Mouse (Mus musculus) midbrain, embryonic 16.5 days (tissue): ENCODE measurements at regions not wholly inside any gene's neighbourhood (a gene's known extent, or its start where the extent isn't known, plus 50 kb on each side); places are given as distances from the start of the nearest gene placed in this dataset.

ENCODE experiments used
- ATAC-seq: fragments of 200-750 bp; cut with Nextera tagmentation; 2 replicates; pipeline ENCODE4 v1.8.0; 2017; ENCODE audit warnings: moderate TSS enrichment
- H3K27ac ChIP-seq: fragments of 300-500 bp; sonication (generic); 2 replicates; pipeline ENCODE4 v1.5.1; 2014; ENCODE audit warnings: mild to moderate bottlenecking, low read length, mixed read lengths
- H3K27me3 ChIP-seq: fragments of 300-500 bp; sonication (generic); 2 replicates; pipeline ENCODE4 v1.6.1; 2014; ENCODE audit warnings: low read depth, low read length, mixed read lengths; ENCODE audit not compliant: control insufficient read depth, insufficient read depth
- H3K36me3 ChIP-seq: fragments of 300-500 bp; sonication (generic); 2 replicates; pipeline ENCODE4 v1.6.1; 2014; ENCODE audit warnings: mild to moderate bottlenecking, low read length, moderate library complexity, mixed read lengths; ENCODE audit not compliant: control insufficient read depth, insufficient read depth
- H3K4me1 ChIP-seq: fragments of 300-500 bp; sonication (generic); 2 replicates; pipeline ENCODE4 v1.6.1; 2014; ENCODE audit warnings: mild to moderate bottlenecking, low read length, mixed read lengths; ENCODE audit not compliant: control insufficient read depth, insufficient read depth
- H3K4me2 ChIP-seq: fragments of 300-500 bp; sonication (generic); 2 replicates; pipeline ENCODE4 v1.6.1; 2014; ENCODE audit warnings: mild to moderate bottlenecking, low read length, mixed read lengths
- H3K4me3 ChIP-seq: fragments of 300-500 bp; sonication (generic); 2 replicates; pipeline ENCODE4 v1.5.1; 2014; ENCODE audit warnings: low read depth, mild to moderate bottlenecking, low read length, moderate library complexity, mixed read lengths
- H3K9ac ChIP-seq: fragments of 300-500 bp; sonication (generic); 2 replicates; pipeline ENCODE4 v1.6.1; 2014; ENCODE audit warnings: low read depth, low read length, mixed read lengths
- H3K9me3 ChIP-seq: fragments of 300-500 bp; sonication (generic); replicated peaks from 2 replicates; pipeline ENCODE4 v1.6.1; 2014; ENCODE audit warnings: mild to moderate bottlenecking, low read length, mixed read lengths; ENCODE audit not compliant: control insufficient read depth, poor library complexity, severe bottlenecking
- WGBS: fragments of 180-500 bp; shearing (Covaris S2); extraction: QIAGEN DNeasy Blood & Tissue Kit; methylation state at CpG from one replicate; pipeline ENCODE4 v1.1.7; 2014; 5-methylcytosine and 5-hydroxymethylcytosine counted together

GRCm38 (mm10) chr8:126807171-126807768, 138.4 kb downstream of the Tomm20 start:
- H3K4me2 ChIP-seq = no peak overlapping the region
- WGBS = 76% methylated on average over 8 of the region's 8 CpGs
- H3K36me3 ChIP-seq = no peaks in the 10 kb centered on the region

GRCm38 (mm10) chr8:126806591-126806990, 139.1 kb downstream of the Tomm20 start:
- Histone ChIP-seq H3K4me1 (no peaks in the 10 kb centered on the region), H3K27ac (0 out of 2 replicates have a peak overlapping the region, but pooled peaks have one; percentile 11), H3K9ac (no peak overlapping the region), H3K27me3 (no peaks in the 10 kb centered on the region; the same call in 1 of the 2 replicates), H3K9me3 (no peaks in the 10 kb centered on the region), H3K36me3 (no peaks in the 10 kb centered on the region), H3K4me2 (no peak overlapping the region), H3K4me3 (no peak overlapping the region)
- ATAC-seq = no peak
- WGBS = 83% methylated on average over 2 of the region's 2 CpGs

More at GRCm38 (mm10) chr8:126807171-126807768, 138.4 kb downstream of the Tomm20 start:
- Histone ChIP-seq H3K9ac (no peak overlapping the region), H3K9me3 (no peaks in the 10 kb centered on the region), H3K4me1 (no peaks in the 10 kb centered on the region), H3K4me3 (no peak overlapping the region), H3K27ac (no peak overlapping the region), H3K27me3 (no peaks in the 10 kb centered on the region; the same call in 1 of the 2 replicates)
- no peak for ATAC-seq

DNA sequence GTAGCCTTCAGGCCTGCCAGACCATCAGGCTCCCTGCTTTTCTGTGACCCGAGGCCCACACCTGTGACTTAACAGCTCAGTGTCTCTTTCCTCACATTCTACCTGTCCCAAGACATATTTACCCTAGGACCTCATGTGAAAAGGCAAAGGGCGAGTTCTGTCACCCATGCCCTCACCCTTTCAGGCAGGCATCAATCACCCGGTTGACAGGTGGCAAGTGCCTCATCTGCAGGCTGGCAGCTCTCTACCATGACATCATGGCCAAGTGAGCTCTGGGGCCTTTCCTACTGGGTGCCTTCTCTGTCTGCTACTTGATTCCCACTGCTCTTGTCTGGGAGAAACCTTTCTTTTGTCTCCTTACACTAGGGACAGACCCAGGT, 139.5 kb downstream of the Tomm20 start:
- ATAC-seq = no peak
- Histone ChIP-seq H3K4me3 (no peak overlapping the region), H3K4me1 (no peaks in the 10 kb centered on the region), H3K9ac (no peak overlapping the region), H3K9me3 (no peaks in the 10 kb centered on the region), H3K27ac (0 out of 2 replicates have a peak overlapping the region, but pooled peaks have one; percentile 11), H3K36me3 (no peaks in the 10 kb centered on the region), H3K4me2 (no peak overlapping the region), H3K27me3 (no peaks in the 10 kb centered on the region; the same call in 1 of the 2 replicates)
- 88% methylated on average over 3 of the region's 3 CpGs for WGBS

DNA sequence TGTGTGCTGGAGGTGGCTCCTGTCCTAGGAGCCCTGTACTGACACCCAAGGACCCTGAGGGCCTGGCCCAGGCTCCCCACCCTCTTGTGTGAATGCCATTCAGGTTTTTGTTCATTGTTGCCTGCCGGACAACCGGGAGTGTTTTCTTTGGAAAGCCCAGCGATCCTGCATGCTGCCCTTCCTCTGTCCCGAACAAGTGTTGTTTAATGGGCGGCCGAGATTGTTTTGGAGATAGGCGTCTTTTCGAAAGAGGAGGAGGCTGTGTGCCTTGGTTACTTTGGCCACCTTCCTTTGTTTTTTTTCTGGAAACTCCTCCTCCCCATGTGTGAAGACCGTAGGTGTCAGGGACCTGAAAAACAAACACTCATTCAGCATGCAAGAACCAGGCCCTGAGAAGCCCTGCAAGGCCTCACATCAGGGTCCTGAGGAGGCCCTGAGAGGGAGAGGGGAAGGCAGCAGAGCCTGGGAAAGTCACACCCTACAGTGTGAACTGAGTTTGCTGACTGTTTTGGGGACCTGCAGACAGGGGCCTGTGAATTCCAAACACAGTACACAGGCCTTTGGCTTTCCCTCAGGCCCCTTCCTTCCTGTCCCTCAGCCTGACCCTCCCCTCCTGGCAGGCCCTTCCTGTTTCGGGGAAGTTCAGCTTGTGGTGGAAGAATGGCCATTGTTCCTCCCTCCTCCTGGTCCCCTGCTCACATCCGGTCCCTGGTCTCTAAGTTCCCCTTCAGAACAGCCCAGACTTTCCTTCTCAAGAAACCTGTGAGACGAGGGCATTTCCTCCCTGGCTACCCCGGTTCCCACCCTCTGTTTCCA, 140.1 kb downstream of the Tomm20 start:
- no peak overlapping the region for H3K9ac ChIP-seq
- ATAC-seq = no peak
- 68% methylated on average over 13 of the region's 13 CpGs for WGBS
- H3K27me3 ChIP-seq = no peaks in the 10 kb centered on the region; the same call in 1 of the 2 replicates
- H3K4me2 ChIP-seq = no peak overlapping the region
- H3K36me3 ChIP-seq = no peaks in the 10 kb centered on the region
- no peaks in the 10 kb centered on the region for H3K4me1 ChIP-seq
- H3K27ac ChIP-seq = 0 out of 2 replicates have a peak overlapping the region, but pooled peaks have one; percentile 24
- no peak overlapping the region for H3K4me3 ChIP-seq
- H3K9me3 ChIP-seq = no peaks in the 10 kb centered on the region

DNA sequence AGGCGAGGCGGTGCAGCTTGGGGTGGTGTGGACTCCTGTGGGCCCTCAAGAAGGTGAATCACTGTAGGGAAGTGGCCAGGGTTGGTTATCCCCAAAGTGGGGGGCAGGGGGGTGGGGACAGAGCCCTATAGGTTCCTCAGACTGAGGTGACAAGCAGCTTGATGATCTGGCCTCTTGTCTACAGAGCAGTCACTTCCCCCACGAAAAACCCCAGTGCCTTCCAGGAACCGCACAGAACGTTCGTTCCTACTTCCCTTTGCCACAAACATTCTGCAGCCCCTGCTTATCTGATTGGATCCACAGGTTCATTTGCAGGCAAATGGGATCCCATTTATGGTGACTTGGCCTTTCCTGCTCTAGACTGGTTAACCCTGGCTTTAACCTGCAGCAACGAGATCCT, 141.5 kb downstream of the Tomm20 start:
- Histone ChIP-seq H3K4me3 (no peak overlapping the region), H3K9me3 (no peaks in the 10 kb centered on the region), H3K27ac (no peak overlapping the region), H3K36me3 (no peaks in the 10 kb centered on the region), H3K27me3 (no peaks in the 10 kb centered on the region), H3K9ac (no peak overlapping the region), H3K4me1 (no peaks in the 10 kb centered on the region), H3K4me2 (no peak overlapping the region)
- WGBS = 90% methylated on average over 7 of the region's 7 CpGs
- ATAC-seq = no peak

DNA sequence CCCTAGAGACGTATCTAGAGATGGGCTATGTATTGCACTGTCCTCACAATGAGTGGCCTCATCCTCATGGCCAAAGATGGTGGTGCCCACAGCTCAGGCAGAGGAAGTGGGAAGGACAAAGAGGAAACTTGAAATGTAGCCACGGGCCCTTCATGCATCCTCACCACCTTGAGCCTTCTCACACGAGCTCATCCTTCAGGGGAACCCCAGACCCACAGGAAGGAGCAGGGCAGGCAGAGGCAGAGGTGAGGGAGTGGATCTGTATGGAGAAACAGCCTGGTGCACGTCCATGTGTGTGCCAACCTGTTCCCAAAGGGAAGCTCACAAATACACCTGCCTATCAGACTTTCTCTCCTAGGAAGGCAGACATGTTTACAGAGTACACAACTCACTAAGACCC, 143.0 kb downstream of the Tomm20 start:
- Histone ChIP-seq H3K4me3 (no peak overlapping the region), H3K27me3 (no peaks in the 10 kb centered on the region), H3K9me3 (no peaks in the 10 kb centered on the region), H3K4me1 (no peaks in the 10 kb centered on the region), H3K9ac (no peak overlapping the region), H3K4me2 (no peak overlapping the region), H3K36me3 (no peaks in the 10 kb centered on the region), H3K27ac (no peak overlapping the region)
- WGBS = 78% methylated on average over 4 of the region's 4 CpGs
- ATAC-seq = no peak

DNA sequence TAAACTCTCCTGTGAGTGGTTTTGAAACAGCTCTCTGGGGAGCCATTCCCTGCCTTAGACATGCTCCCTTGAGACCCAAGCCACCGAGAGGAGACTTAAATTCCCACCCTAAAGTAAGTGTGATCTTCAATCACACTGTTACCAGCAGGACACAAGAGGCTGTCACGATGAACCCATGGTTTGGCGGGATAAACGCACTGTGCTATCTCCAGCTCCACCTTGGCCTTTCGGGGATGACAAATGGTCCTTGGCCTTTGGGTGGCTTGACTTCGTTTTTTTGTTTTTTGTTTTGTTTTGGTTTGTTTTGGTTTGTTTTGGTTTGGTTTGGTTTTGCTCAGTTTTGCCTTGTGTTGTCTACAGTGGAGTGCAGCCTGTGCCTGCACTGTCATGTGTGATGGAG, 144.7 kb downstream of the Tomm20 start:
- no peak overlapping the region for H3K9ac ChIP-seq
- no peak for ATAC-seq
- H3K27me3 ChIP-seq = no peaks in the 10 kb centered on the region
- H3K9me3 ChIP-seq = no peaks in the 10 kb centered on the region
- 78% methylated on average over 6 of the region's 6 CpGs for WGBS
- no peak overlapping the region for H3K4me2 ChIP-seq
- H3K4me1 ChIP-seq = no peaks in the 10 kb centered on the region
- no peaks in the 10 kb centered on the region for H3K36me3 ChIP-seq
- H3K27ac ChIP-seq = no peak overlapping the region
- no peak overlapping the region for H3K4me3 ChIP-seq

DNA sequence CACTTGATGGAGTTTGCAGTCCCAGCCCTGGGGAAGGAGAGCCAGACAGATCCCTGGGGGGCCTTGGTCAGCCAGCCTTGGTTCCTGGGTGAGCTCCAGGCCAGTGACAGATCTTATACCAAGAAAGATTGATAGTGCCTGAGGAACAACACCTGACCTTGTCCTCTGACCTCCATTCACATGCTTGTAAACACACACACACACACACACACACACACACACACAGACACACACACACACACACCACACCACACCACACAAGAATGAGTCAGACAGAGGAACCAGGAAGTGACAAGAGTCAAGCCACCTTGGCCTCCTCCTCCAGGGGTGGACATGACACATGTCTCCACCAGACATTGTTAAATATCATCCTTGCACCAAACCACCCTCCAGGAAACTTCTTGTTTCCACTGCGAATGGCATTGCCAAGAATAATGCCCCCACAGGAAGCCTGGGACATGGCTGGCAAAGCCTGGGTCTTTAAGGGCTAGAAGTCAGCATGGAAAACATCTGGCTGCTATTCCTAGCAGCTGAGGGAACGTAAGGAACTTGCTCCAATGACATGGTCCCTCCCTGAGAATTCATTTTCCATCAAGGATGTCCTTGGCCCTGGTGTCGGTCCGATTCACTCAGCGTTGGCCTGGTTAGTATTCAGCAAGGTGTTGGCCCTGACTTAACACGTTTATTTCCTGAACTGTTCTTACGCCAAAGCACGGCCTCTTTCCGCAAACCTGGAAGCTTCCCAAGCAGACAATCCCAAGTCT, 147.9 kb downstream of the Tomm20 start:
- Histone ChIP-seq H3K27me3 (no peaks in the 10 kb centered on the region), H3K4me2 (no peak overlapping the region), H3K4me1 (no peaks in the 10 kb centered on the region), H3K27ac (no peak overlapping the region), H3K4me3 (no peak overlapping the region), H3K9me3 (no peaks in the 10 kb centered on the region), H3K9ac (no peak overlapping the region), H3K36me3 (no peaks in the 10 kb centered on the region)
- no peak for ATAC-seq
- 82% methylated on average over 9 of the region's 9 CpGs for WGBS

- no peak overlapping the region for H3K27ac ChIP-seq
- H3K9ac ChIP-seq = no peak overlapping the region
- WGBS = 85% methylated on average over 3 of the region's 3 CpGs
- H3K4me3 ChIP-seq = no peak overlapping the region
- ATAC-seq = no peak
- H3K27me3 ChIP-seq = no peaks in the 10 kb centered on the region
- H3K9me3 ChIP-seq = no peaks in the 10 kb centered on the region
- no peaks in the 10 kb centered on the region for H3K4me1 ChIP-seq
- no peak overlapping the region for H3K4me2 ChIP-seq
- no peaks in the 10 kb centered on the region for H3K36me3 ChIP-seq
Observed at GRCm38 (mm10) chr8:126793657-126794056, 152.0 kb downstream of the Tomm20 start.
